Mouse (Mus musculus) splenic B cell, adult 2 months (primary cell): Measurements from ENCODE around the gene Ptprc.

Experiments used
- DNase-seq: peaks from one replicate; pipeline ENCODE4 v3.0.0-alpha.2; 2011; ENCODE audit warnings: low read depth, low spot score
- H3K27me3 ChIP-seq: 2 replicates; pipeline ENCODE4 v1.6.1; 2012; ENCODE audit warnings: mild to moderate bottlenecking, low read length, moderate library complexity, mixed read lengths; ENCODE audit not compliant: control insufficient read depth, poor library complexity, insufficient read depth, severe bottlenecking
- H3K36me3 ChIP-seq: 2 replicates; pipeline ENCODE4 v1.6.1; 2012; ENCODE audit warnings: mild to moderate bottlenecking, low read length, moderate library complexity, mixed read lengths; ENCODE audit not compliant: control insufficient read depth, poor library complexity, insufficient read depth, severe bottlenecking

The Ptprc gene

DNA sequence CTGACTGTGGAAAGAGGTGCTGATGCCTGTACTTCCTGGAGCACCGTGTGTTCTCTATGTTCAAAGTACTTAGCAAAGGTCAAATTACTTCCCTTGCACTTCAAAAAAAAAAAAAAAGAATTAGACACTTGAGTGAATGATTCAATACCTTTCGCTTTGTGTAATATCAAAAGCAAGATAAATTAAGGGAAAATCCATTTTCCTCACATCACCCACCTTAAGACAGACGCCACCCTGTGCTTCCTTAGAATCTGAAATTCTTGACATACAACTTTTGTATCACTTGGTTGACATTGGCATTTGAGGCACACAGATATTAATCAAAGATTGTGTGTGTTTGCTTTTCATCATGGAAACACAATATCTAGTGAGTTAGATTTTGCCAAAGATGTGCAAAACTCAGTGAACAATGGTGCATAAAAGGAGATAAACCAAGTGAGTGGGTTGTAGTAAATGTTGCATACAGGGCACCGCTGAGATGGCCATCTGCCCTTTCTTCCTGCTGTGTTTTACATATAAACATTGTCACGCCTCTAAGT lies 9.2 kb downstream of the Ptprc start:
- DNase-seq = no peak
- Histone ChIP-seq H3K36me3 (peaks cover 14% of the 10 kb centered on the region), H3K27me3 (no peaks in the 10 kb centered on the region)

DNA sequence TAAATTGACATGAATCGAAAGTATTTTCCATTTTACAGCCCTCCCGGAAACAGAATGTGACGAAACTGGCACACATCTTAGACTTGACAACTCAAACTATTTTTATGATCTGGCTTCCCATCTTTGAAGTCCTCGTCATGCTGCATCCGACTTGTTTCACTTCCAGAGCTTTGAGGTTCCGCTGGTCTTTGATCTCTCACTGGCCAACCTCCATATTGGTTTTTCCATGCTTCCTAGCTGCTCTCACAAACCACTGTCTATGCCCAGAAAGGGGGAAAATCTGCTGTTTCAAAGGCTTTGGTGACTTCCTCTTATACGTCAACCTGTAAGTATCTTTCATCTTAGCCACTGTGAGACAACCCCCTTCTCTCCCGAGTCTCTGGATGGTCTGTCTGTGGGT lies 12.9 kb downstream of the Ptprc start:
- peak; percentile 41 for DNase-seq
- Histone ChIP-seq H3K27me3 (no peaks in the 10 kb centered on the region), H3K36me3 (peaks cover 10% of the 10 kb centered on the region; the same call in 1 of the 2 replicates)

DNA sequence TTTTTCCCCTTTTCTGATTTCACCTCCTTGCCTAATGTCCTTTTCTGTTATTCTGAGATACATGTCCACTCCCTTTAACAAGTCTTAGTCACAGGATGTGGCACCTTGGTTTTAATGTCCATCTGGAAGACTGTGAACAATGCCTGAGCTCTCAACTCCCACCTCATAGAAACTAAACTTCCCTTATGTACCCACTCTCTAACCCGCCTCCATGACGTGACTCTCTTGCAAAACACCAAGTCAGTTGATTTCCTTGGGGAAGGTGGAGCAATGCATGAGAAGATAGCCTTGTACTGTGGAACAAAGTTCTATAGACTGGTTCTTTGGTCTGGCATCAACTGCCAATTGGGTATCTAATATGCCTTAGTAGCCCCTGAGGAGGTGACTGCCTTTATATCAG lies 16.6 kb downstream of the Ptprc start:
- Histone ChIP-seq H3K27me3 (no peaks in the 10 kb centered on the region), H3K36me3 (peaks cover 5% of the 10 kb centered on the region; the same call in 1 of the 2 replicates)
- DNase-seq = peak; percentile 42

DNA sequence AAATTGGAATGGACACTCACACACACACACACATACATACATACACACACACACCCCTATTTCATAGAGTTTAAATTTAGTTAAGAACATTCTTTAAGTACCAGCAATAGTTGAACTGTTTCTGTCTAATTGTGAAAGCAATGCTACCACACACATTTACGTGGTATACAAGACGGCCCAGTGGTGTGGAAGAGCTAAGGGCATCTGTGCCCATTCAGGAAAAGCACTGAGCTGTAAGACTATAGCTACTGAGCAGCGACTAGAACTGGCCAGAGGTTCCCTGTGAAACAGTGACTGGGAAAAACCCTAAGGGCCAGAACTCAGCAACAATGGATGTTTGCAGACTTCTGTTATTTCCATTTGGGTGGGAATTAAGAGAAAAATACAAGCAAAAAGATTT lies 17.3 kb downstream of the Ptprc start:
- Histone ChIP-seq H3K27me3 (no peaks in the 10 kb centered on the region), H3K36me3 (peaks cover 5% of the 10 kb centered on the region)
- no peak for DNase-seq

DNA sequence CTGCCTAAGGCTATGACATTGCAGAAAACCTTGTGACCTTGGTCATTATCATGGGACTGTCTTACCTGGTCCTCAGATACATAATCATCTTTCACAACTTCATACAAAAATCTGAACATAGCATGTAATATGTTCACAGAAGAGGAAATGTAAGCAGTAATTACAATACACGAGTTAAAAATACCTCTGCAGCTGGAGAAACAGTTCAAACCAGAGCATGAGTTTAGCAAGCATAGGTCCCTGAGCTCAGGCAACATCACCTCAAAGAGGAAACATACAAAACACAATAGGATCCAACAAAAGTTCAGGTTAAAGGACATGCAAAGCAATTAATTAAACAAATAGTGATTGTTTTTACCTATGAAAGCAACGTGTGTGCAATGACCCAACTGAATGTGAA lies 17.8 kb downstream of the Ptprc start:
- DNase-seq = no peak
- peaks cover 8% of the 10 kb centered on the region for H3K36me3 ChIP-seq
- H3K27me3 ChIP-seq = no peaks in the 10 kb centered on the region

DNA sequence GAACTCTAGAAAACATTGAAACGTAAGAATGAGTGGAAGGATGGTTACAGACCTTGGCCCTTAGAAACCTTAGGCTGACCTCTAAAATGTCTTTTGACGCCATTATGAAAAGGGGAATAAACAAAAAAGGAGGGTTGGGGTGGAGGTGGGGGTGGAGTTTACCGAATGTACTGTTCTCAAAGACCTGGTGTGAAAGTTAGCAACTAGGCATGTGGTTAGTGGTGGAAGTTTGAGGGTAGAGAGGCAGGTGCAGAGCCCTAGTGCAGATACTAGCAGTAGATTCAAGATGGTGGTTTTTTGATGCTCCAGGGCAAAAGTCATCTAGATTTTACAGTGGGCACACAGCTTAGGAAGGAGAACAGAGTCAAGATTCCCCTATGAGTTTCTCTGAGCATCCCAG lies 18.5 kb downstream of the Ptprc start:
- no peaks in the 10 kb centered on the region for H3K27me3 ChIP-seq
- DNase-seq = no peak
- H3K36me3 ChIP-seq = peaks cover 5% of the 10 kb centered on the region

DNA sequence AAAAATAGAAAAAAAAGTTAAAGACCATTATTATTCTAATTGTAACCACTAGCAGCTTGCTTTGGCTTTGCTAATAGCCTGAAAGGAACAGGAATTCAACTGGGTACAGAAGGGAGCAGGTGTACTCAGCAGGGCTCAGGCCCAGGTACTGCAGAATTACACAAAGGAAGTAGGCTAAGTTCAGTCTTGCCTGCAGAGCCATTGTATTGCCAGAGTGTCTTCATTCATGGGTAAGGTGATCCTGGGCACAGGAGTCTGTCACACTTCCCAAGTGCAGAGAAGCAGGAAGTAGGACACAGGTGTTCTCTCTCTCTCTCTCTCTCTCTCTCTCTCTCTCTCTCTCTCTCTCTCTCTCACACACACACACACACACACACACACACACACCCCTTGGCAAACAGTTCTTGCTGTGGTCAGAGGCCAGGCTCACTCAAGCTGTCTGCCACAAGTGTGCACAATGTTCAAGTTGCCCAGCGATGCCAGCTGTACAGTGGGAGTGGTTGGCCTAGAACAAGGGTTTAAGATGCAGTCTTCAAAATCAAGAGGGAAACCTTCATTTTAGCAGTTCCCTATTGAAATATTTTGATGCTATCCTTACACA lies 21.2 kb downstream of the Ptprc start:
- Histone ChIP-seq H3K36me3 (peaks cover 3% of the 10 kb centered on the region), H3K27me3 (no peaks in the 10 kb centered on the region)
- no peak for DNase-seq

DNA sequence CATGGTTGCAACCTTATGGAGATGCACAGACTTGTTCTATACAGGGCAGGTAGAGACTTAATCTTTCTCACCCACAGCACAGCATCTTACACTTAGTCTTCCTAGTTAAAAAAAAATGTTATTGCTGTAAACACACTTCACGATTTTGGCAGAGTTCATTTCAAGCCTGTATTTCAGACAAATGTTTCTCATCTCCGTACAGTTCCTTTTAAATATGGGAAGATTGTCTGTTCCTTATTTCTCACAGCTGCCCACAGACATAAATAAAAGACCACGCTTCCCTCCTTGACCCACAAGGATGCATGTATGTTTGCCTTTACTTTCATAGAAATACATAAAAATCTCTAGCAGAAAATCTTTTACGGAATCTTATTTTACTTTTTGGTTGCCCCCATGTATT lies 22.4 kb downstream of the Ptprc start:
- Histone ChIP-seq H3K36me3 (peaks cover 3% of the 10 kb centered on the region), H3K27me3 (no peaks in the 10 kb centered on the region)
- DNase-seq = no peak

DNA sequence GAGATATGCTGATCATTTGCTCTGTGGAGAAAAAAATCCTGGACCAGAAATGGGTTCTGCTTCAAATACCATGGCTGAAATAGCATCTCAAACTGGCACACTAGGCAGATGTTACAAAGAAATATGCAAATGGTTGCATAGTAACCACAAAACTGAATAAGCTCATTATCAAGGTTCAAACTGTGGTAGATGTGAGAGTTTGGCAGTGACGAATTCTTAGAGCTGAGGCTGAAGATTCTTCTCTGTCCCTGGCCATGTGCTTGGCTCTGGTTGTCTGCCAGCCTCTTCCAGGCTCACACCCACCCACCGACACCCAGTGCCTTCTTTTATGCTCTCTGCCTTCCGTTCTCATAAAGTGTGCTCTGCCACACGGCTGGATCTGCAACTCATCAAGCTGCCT lies 26.7 kb downstream of the Ptprc start:
- Histone ChIP-seq H3K27me3 (no peaks in the 10 kb centered on the region), H3K36me3 (peaks cover 3% of the 10 kb centered on the region)
- DNase-seq = peak; percentile 52

DNA sequence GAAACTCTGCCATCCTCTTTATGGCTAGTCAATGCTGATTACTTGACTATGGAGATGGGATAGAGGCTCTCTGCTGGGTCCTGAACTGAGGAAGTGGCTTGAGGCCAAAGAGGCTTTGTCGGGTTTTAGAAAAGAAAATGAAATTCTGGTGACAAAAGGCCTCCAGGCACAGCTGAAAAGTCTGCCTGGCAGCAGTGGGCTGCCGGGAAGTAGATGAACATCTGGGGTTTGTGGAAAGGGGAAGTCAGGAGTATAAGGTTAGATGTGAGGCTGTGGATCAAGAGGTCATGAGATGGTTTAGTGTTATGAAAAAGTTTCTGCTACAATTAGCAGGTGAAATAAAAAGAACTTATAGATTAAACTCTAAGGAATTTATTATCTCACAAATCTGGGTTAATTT lies 29.9 kb downstream of the Ptprc start:
- no peaks in the 10 kb centered on the region for H3K27me3 ChIP-seq
- DNase-seq = peak; percentile 63
- H3K36me3 ChIP-seq = no peaks in the 10 kb centered on the region; the same call in 1 of the 2 replicates

DNA sequence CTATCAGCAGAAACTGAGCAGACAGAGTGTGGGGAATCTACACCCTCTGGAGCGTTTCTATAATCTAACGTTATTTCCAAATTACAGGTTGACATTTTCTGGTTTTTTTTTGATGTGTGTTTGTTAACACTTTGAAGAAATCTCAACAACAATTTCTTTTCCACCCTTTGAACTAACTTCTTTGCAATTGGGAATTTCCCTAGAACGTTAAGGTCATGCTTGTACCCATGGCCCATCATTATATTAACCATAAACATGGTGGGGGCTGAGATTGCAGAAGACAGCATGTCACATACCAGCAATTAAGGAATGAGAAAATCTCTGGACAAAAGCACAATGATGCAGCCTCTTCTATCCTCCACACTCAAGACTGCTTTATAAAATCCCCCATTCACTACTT lies 30.4 kb downstream of the Ptprc start:
- DNase-seq = no peak
- Histone ChIP-seq H3K27me3 (no peaks in the 10 kb centered on the region), H3K36me3 (no peaks in the 10 kb centered on the region; the same call in 1 of the 2 replicates)

DNA sequence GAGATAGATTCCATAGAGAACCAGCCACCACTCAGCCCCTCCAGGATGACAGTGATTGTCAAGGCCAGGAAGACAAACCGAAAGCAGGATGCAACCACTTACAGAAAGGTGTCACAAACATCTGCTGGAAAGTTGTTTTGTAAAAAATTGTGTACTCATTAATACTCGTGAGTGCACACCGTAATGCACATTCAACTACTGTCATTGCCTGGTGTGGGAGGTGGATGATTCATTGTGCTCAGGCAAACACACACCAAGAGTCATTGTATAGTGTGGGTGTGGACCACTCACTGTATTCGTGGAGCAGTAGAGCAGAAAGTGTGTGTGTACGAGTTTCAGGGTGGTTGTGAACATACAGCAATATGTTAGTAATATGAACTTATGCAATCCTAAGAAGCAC lies 31.1 kb downstream of the Ptprc start:
- no peaks in the 10 kb centered on the region; the same call in 1 of the 2 replicates for H3K36me3 ChIP-seq
- no peaks in the 10 kb centered on the region for H3K27me3 ChIP-seq
- no peak for DNase-seq

DNA sequence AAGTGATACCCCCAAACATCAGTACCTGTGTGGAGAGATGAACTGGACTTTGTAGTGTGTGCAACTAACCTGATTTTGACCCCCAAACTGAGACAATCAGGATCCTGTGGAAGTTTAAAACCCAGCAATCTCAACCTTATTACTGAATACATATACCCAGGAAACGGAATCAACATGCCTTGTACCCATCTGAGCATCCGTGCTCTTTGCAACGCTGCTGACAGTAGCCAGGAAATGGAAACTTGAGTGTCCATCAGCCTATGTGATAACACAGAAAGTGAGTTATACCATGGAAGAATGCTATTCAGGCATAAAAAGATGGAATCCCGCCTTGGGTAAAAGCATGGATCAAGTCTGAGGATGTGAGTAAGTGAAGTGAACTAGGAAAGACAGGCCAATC lies 34.7 kb downstream of the Ptprc start:
- Histone ChIP-seq H3K27me3 (no peaks in the 10 kb centered on the region), H3K36me3 (no peaks in the 10 kb centered on the region; the same call in 1 of the 2 replicates)
- DNase-seq = no peak

DNA sequence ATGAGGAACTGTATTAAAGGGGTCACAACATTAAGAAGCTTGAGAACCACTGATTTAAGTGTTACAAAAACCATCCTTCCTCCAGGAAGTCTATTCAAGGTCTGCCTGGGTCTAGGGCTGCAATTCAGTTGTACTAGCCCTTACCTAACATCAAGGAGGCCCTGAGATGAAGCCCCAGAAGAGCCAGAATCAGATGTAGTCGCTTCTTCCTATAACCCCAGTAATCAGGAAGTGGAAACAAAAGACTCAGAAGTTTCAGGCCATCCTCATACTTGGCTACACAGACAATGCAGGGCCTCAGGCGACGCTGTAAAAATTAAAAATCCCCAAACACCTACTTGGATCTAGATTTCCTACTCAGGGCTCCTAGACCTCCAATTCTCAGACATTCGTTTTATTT lies 37.8 kb downstream of the Ptprc start:
- peaks cover under 1% of the 10 kb centered on the region; the same call in 1 of the 2 replicates for H3K36me3 ChIP-seq
- no peaks in the 10 kb centered on the region for H3K27me3 ChIP-seq
- DNase-seq = no peak

DNA sequence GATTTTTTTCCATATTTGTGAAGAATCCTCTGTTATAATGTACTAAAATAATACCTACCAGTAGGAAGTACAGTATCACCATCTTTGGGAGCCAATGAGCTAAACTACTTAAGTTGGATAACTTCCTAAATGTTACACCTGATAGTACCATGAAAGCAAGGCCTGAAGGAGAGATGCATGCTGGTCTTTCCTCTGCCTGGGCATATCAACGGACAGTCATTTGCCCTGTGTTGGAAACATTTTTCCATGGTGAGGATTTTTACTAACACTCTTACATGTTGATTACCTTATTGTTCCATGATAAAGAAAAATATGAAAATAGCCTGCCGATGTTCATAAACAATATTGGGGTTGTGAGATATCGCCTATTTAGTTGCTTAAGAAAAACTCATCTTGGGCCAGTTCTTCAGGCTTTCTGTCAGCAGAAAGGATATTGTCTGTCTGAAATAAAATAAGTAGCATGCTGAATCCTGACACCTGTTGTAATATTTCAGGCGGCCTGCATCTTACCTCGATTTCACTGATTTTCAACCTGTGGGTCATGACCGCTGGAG lies 38.4 kb downstream of the Ptprc start:
- Histone ChIP-seq H3K36me3 (peaks cover 1% of the 10 kb centered on the region; the same call in 1 of the 2 replicates), H3K27me3 (no peaks in the 10 kb centered on the region)
- DNase-seq = no peak
